Mouse (Mus musculus) CH12.LX (cell line): Measurements from ENCODE around the gene Prkacb. TPM values are rescaled to one million over a fixed set of nuclear protein-coding genes. Genes with fewer than 3 reads are reported as not detected.

Source experiments
- DNase-seq: peaks from one replicate; pipeline ENCODE4 v3.0.0-alpha.2; 2013; ENCODE audit errors: extremely low read depth
- H3K27ac ChIP-seq: 2 replicates; pipeline ENCODE4 v1.5.1; 2012; ENCODE audit warnings: low read depth, mild to moderate bottlenecking, control low read depth, moderate library complexity; ENCODE audit not compliant: insufficient read depth
- H3K27me3 ChIP-seq: replicated peaks from 2 replicates; pipeline ENCODE3; 2012; ENCODE audit warnings: inconsistent platforms
- H3K36me3 ChIP-seq, 2 experiments: replicated peaks in 1 of 2; 2 replicates each; pipeline versions ENCODE3 to v1.6.1; 2012; ENCODE audit warnings: inconsistent platforms in 1 of 2, low read length in 1 of 2, mild to moderate bottlenecking in 1 of 2, mixed read lengths in 1 of 2, moderate library complexity in 1 of 2; ENCODE audit not compliant: control insufficient read depth in 1 of 2, insufficient read depth in 1 of 2
- H3K4me1 ChIP-seq, 2 experiments: 2 replicates each; pipeline ENCODE4 v1.6.1; 2012; ENCODE audit warnings: inconsistent platforms in 1 of 2, moderate library complexity in 1 of 2; ENCODE audit not compliant: insufficient read depth in 2 of 2, control insufficient read depth in 1 of 2
- H3K4me2 ChIP-seq: 2 replicates; pipeline ENCODE4 v1.6.1; 2012; ENCODE audit warnings: low read depth, mild to moderate bottlenecking, control low read depth; ENCODE audit not compliant: poor library complexity, insufficient read depth, severe bottlenecking
- H3K4me3 ChIP-seq, 3 experiments: fragments of 150-350 bp in 1 of 3; sonication (generic) in 1 of 3; replicated peaks in 1 of 3; 2 replicates each; pipeline versions ENCODE3 to v1.5.1; 2011 to 2012; ENCODE audit warnings: low read depth in 2 of 3, low read length in 2 of 3, mild to moderate bottlenecking in 2 of 3, moderate library complexity in 2 of 3, control low read depth in 1 of 3, improper control_type of control experiment in 1 of 3, inconsistent platforms in 1 of 3, mixed read lengths in 1 of 3; ENCODE audit not compliant: poor library complexity in 1 of 3
- H3K79me2 ChIP-seq: replicated peaks from 2 replicates; pipeline ENCODE4 v1.6.1; 2012; ENCODE audit warnings: mild to moderate bottlenecking, moderate library complexity; ENCODE audit not compliant: control insufficient read depth, poor library complexity, insufficient read depth, severe bottlenecking; ENCODE audit errors: extremely low read depth
- H3K9ac ChIP-seq: 2 replicates; pipeline ENCODE4 v1.6.1; 2012; ENCODE audit warnings: low read depth, mild to moderate bottlenecking, control low read depth, moderate library complexity; ENCODE audit not compliant: insufficient read depth
- H3K9me3 ChIP-seq: replicated peaks from 2 replicates; pipeline ENCODE3; 2012; ENCODE audit warnings: low read length, inconsistent platforms, mixed read lengths
- CTCF ChIP-seq, 2 experiments: IDR thresholded peaks in 1 of 2; conservative IDR thresholded peaks in 1 of 2; 2 replicates each; pipeline ENCODE4 v1.5.1; 2011 to 2012; ENCODE audit warnings: low read depth in 2 of 2, low read length in 2 of 2, improper control_type of control experiment in 1 of 2, inconsistent platforms in 1 of 2, mild to moderate bottlenecking in 1 of 2, moderate library complexity in 1 of 2
- GABPA ChIP-seq: IDR thresholded peaks from 2 replicates; pipeline ENCODE4 v1.6.1; 2012; ENCODE audit warnings: low read depth, low read length, improper control_type of control experiment, inconsistent platforms; ENCODE audit not compliant: insufficient replicate concordance
- IRF4 ChIP-seq: IDR thresholded peaks from 2 replicates; pipeline ENCODE4 v1.6.1; 2014; ENCODE audit warnings: low read depth, mild to moderate bottlenecking, inconsistent platforms, low read length, improper control_type of control experiment
- JUND ChIP-seq: conservative IDR thresholded peaks from 2 replicates; pipeline ENCODE4 v1.6.1; 2011; ENCODE audit warnings: low read depth, low read length, improper control_type of control experiment
- KAT2A ChIP-seq: IDR thresholded peaks from 2 replicates; pipeline ENCODE4 v1.6.1; 2012; ENCODE audit warnings: low read length, improper control_type of control experiment, inconsistent platforms; ENCODE audit not compliant: insufficient replicate concordance
- MAFK ChIP-seq: IDR thresholded peaks from 2 replicates; pipeline ENCODE4 v1.6.1; 2011; ENCODE audit warnings: low read length, improper control_type of control experiment; ENCODE audit not compliant: insufficient replicate concordance
- MAX ChIP-seq: IDR thresholded peaks from 2 replicates; pipeline ENCODE4 v1.6.1; 2011; ENCODE audit warnings: low read length, improper control_type of control experiment
- MAZ ChIP-seq: IDR thresholded peaks from 2 replicates; pipeline ENCODE4 v1.6.1; 2012; ENCODE audit warnings: low read depth, mild to moderate bottlenecking, inconsistent platforms, low read length, improper control_type of control experiment, moderate library complexity
- MXI1 ChIP-seq: IDR thresholded peaks from 2 replicates; pipeline ENCODE4 v1.6.1; 2011; ENCODE audit warnings: mild to moderate bottlenecking, low read depth, low read length, improper control_type of control experiment
- MYC ChIP-seq: IDR thresholded peaks from 2 replicates; pipeline ENCODE4 v1.6.1; 2011; ENCODE audit warnings: low read depth, mild to moderate bottlenecking, improper control_type of control experiment, low read length
- NRF1 ChIP-seq: IDR thresholded peaks from 2 replicates; pipeline ENCODE4 v1.6.1; 2014; ENCODE audit warnings: low read depth, mild to moderate bottlenecking, inconsistent platforms, low read length, improper control_type of control experiment, moderate library complexity
- PAX5 ChIP-seq: IDR thresholded peaks from 2 replicates; pipeline ENCODE4 v1.6.1; 2012; ENCODE audit warnings: low read length, inconsistent platforms, mixed read lengths
- RAD21 ChIP-seq: IDR thresholded peaks from 2 replicates; pipeline ENCODE4 v1.6.1; 2011; ENCODE audit warnings: low read depth, mild to moderate bottlenecking, low read length, improper control_type of control experiment, moderate library complexity
- SIN3A ChIP-seq: IDR thresholded peaks from 2 replicates; pipeline ENCODE4 v1.6.1; 2012; ENCODE audit warnings: low read length, improper control_type of control experiment, inconsistent platforms
- SMC3 ChIP-seq: IDR thresholded peaks from 2 replicates; pipeline ENCODE4 v1.6.1; 2011; ENCODE audit warnings: low read depth, low read length, improper control_type of control experiment
- ZC3H11A ChIP-seq: IDR thresholded peaks from 2 replicates; pipeline ENCODE4 v1.6.1; 2012; ENCODE audit warnings: low read depth, mild to moderate bottlenecking, inconsistent platforms, low read length, improper control_type of control experiment
- ZKSCAN1 ChIP-seq: IDR thresholded peaks from 2 replicates; pipeline ENCODE4 v1.6.1; 2012; ENCODE audit warnings: low read depth, inconsistent platforms, low read length, improper control_type of control experiment, borderline replicate concordance
- ZNF384 ChIP-seq: IDR thresholded peaks from 2 replicates; pipeline ENCODE4 v1.6.1; 2012; ENCODE audit warnings: low read depth, low read length, improper control_type of control experiment, inconsistent platforms
- dilution Hi-C: fragments of 300-500 bp; cut with MboI; formaldehyde crosslinking; loops from 2 replicates; pipeline ENCODE4 v1.14.3; 2020; ENCODE audit warnings: low sequenced_read_pairs; ENCODE audit not compliant: extremely low pct_unique_long_range_greater_than_20kb, extremely low pct_ligation_motif_present
- in situ Hi-C: fragments of 300-500 bp; cut with MboI; formaldehyde crosslinking; loops from 3 replicates; pipeline ENCODE4 v1.14.3; 2019; ENCODE audit warnings: low sequenced_read_pairs, low pct_ligation_motif_present, low pct_unique_long_range_greater_than_20kb, mixed read lengths
- polyA plus RNA-seq: library from polyadenylated mRNA; unstranded; fragments of >175 nt; gene quantifications from 2 replicates; pipeline ENCODE4 v1.2.1, GENCODE M21; 2012; ENCODE audit warnings: low read depth; ENCODE audit not compliant: insufficient read length
- total RNA-seq, 2 experiments: library from RNA; depleted of rRNA; stranded (reverse); fragments of 300-350 nt in 1 of 2; fragments of >200 nt in 1 of 2; gene quantifications; 2 replicates each; pipeline ENCODE4 v1.2.3; 2012 to 2014

Gene Prkacb
- total and polyA plus RNA-seq, 3 experiments, result 33.1 to 65.1 (median 62.1) TPM

DNA sequence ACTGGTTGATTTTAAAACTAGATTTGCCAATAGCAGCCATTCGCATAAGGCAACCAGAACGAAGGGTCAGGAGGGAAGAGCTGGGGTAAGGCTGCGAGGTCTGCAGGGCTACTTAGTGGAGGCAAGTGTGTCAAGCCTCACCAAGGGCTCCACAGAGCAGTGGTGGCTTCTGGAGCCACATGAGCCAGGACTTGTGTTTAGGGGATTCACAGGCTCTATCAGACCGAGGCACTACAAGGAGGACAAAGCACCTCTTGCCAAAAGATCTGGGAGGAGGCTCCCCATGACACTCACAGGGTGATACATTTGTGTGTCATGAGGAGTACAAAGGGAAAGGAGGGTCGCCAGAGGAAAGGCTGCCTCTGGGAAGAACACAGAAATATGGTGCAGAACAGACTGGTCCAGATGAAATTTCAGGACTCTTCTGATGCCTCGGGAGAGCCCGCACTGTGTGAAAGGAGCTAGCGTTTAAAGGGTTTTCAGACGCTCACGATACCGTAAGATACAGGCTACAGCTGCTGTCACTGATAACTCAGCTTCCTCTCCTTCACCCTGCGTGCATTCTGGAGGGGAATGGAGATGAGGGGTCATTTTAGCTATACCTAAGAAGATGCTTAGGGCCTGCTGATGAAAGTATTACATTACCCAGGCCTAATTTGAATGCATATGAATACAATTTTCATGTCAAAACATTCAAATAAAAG is 19.1 kb downstream of the Prkacb start (continued):
- no peak for TF ChIP-seq SMC3
- TF ChIP-seq MAZ, result no peak

DNA sequence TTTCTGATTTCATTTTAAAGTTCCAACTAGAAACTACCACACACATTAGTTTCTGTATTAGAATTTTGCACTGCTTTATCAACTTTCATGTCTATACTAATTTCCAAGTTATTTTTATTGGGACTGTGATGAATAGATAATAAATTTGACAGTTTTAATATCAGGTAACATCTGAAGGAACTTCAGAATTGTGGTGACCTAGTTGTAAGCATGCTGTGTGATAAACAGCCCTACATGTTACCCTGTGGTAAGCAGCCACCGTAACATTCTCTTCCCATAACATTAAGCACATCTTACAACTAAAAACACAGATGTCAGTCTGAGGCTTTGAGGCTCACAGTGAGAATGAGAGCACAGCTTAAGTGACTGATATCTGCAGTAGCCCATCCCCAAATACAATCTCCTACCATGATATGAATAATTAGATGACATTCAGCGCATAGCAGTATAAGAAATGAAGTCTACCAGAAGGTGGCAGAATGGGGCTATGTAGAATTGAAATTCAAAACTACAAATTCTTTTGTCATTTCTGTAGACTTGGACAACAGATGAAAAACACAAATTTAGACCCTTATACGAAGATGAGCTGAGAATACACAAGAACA is 20.5 kb downstream of the Prkacb start:
- no peaks in the 10 kb centered on the region for H3K4me1 ChIP-seq
- dilution Hi-C loops (no loop called here), in situ Hi-C loops (loop anchor here (10.0 kb wide), 2 partner anchors 123 to 467 kb away; no protein-coding TSS in a partner anchor)
- H3K27ac ChIP-seq, result no peak overlapping the region
- H3K9ac ChIP-seq, result no peak overlapping the region
- TF ChIP-seq NRF1, result no peak
- TF ChIP-seq GABPA, result no peak
- TF ChIP-seq CTCF (conservative IDR thresholded peaks at IDR 0.05 in 1 of 2, IDR thresholded peaks at IDR 0.05 in 1 of 2; ENCODE audit: low read depth in 2 of 2, low read length in 2 of 2), result peak; percentile 14 to 87; a peak in 2 of 4 replicates
- TF ChIP-seq ZNF384, result no peak
- TF ChIP-seq MYC, result no peak
- no peak for TF ChIP-seq PAX5
- no peak for TF ChIP-seq MAZ
- no peak for TF ChIP-seq MAX
- TF ChIP-seq SIN3A, result no peak
- no peak for TF ChIP-seq ZKSCAN1
- no peak for TF ChIP-seq KAT2A
- TF ChIP-seq MXI1, result no peak
- 0 out of 2 replicates have a peak, but pooled peaks have one; percentile 47 for TF ChIP-seq JUND
- peak; percentile 90 for TF ChIP-seq SMC3
- peak; percentile 67 for TF ChIP-seq ZC3H11A
- TF ChIP-seq IRF4, result no peak
- TF ChIP-seq RAD21, result peak; percentile 90
- no peak for TF ChIP-seq MAFK
- DNase-seq, result peak; percentile 42
- no peaks in the 10 kb centered on the region for H3K9me3 ChIP-seq
- no peaks in the 10 kb centered on the region for H3K79me2 ChIP-seq
- peaks cover 0 to 27% of the 10 kb centered on the region in 2 experiments for H3K36me3 ChIP-seq
- H3K27me3 ChIP-seq, result no peaks in the 10 kb centered on the region
- no peak overlapping the region for H3K4me3 ChIP-seq
- no peak overlapping the region for H3K4me2 ChIP-seq
